Mouse (Mus musculus) MEL (cell line): Measurements from ENCODE around the gene Frs2. TPM values are rescaled to one million over a fixed set of nuclear protein-coding genes. Genes with fewer than 3 reads are reported as not detected.

Experiments
- DNase-seq: peaks from one replicate; pipeline ENCODE4 v3.0.0; 2011; ENCODE audit warnings: low read depth, low spot score
- H3K27ac ChIP-seq: 2 replicates; pipeline ENCODE4 v1.5.1; 2012; ENCODE audit warnings: low read depth, mild to moderate bottlenecking, control low read depth, low read length, moderate library complexity; ENCODE audit not compliant: control insufficient read depth
- H3K27me3 ChIP-seq, 2 experiments: fragments of 150-350 bp in 1 of 2; sonication (generic) in 1 of 2; 2 replicates each; pipeline ENCODE4 v1.6.1; 2012; ENCODE audit warnings: low read length in 2 of 2, mild to moderate bottlenecking in 2 of 2, improper control_type of control experiment in 1 of 2, moderate library complexity in 1 of 2; ENCODE audit not compliant: insufficient read depth in 2 of 2, control insufficient read depth in 1 of 2
- H3K36me3 ChIP-seq, 2 experiments: 2 replicates each; pipeline ENCODE4 v1.6.1; 2012 to 2014; ENCODE audit warnings: low read length in 2 of 2, improper control_type of control experiment in 1 of 2, inconsistent platforms in 1 of 2, mild to moderate bottlenecking in 1 of 2; ENCODE audit not compliant: insufficient read depth in 2 of 2, control insufficient read depth in 1 of 2
- H3K4me1 ChIP-seq, 2 experiments: fragments of 150-350 bp in 1 of 2; sonication (generic) in 1 of 2; 2 replicates each; pipeline ENCODE4 v1.6.1; 2012; ENCODE audit warnings: low read length in 2 of 2, improper control_type of control experiment in 1 of 2, mild to moderate bottlenecking in 1 of 2; ENCODE audit not compliant: insufficient read depth in 2 of 2, control insufficient read depth in 1 of 2
- H3K4me3 ChIP-seq, 2 experiments: fragments of 150-350 bp in 1 of 2; sonication (generic) in 1 of 2; 2 replicates each; pipeline ENCODE4 v1.5.1; 2012; ENCODE audit warnings: low read depth in 2 of 2, low read length in 2 of 2, mild to moderate bottlenecking in 2 of 2, moderate library complexity in 2 of 2, control low read depth in 1 of 2, improper control_type of control experiment in 1 of 2; ENCODE audit not compliant: control insufficient read depth in 1 of 2, insufficient read depth in 1 of 2
- H3K79me2 ChIP-seq: 2 replicates; pipeline ENCODE4 v1.6.1; 2012; ENCODE audit warnings: mild to moderate bottlenecking, low read length, moderate library complexity; ENCODE audit not compliant: control insufficient read depth, poor library complexity, insufficient read depth
- H3K9ac ChIP-seq: 2 replicates; pipeline ENCODE4 v1.6.1; 2012; ENCODE audit warnings: low read depth, mild to moderate bottlenecking, control low read depth, low read length, moderate library complexity; ENCODE audit not compliant: control insufficient read depth, poor library complexity, severe bottlenecking
- H3K9me3 ChIP-seq: fragments of 150-350 bp; sonication (generic); replicated peaks from 2 replicates; pipeline ENCODE4 v1.6.1; 2012; ENCODE audit warnings: mild to moderate bottlenecking, low read length, improper control_type of control experiment, moderate library complexity; ENCODE audit not compliant: insufficient read depth
- BHLHE40 ChIP-seq: IDR thresholded peaks from 2 replicates; pipeline ENCODE4 v1.6.1; 2012; ENCODE audit warnings: low read depth, mild to moderate bottlenecking, inconsistent platforms, low read length, improper control_type of control experiment, borderline replicate concordance
- CHD2 ChIP-seq: IDR thresholded peaks from 2 replicates; pipeline ENCODE4 v1.6.1; 2011; ENCODE audit warnings: low read length, improper control_type of control experiment
- CTCF ChIP-seq, 3 experiments: IDR thresholded peaks in 2 of 3; conservative IDR thresholded peaks in 1 of 3; 2 replicates each; pipeline ENCODE4 v1.5.1; 2011 to 2012; ENCODE audit warnings: low read length in 3 of 3, low read depth in 2 of 3, mild to moderate bottlenecking in 2 of 3, improper control_type of control experiment in 1 of 3, inconsistent platforms in 1 of 3, mixed read lengths in 1 of 3, moderate library complexity in 1 of 3; ENCODE audit not compliant: control insufficient read depth in 1 of 3, insufficient read depth in 1 of 3, poor library complexity in 1 of 3, severe bottlenecking in 1 of 3
- ELF1 ChIP-seq: IDR thresholded peaks from 2 replicates; pipeline ENCODE4 v1.6.1; 2014; ENCODE audit warnings: low read depth, mild to moderate bottlenecking, inconsistent platforms, low read length, improper control_type of control experiment, moderate library complexity
- ETS1 ChIP-seq: IDR thresholded peaks from 2 replicates; pipeline ENCODE4 v1.6.1; 2012; ENCODE audit warnings: low read depth, mild to moderate bottlenecking, inconsistent platforms, low read length, improper control_type of control experiment, moderate library complexity
- MAX ChIP-seq: IDR thresholded peaks from 2 replicates; pipeline ENCODE4 v1.6.1; 2011; ENCODE audit warnings: low read length, improper control_type of control experiment
- MAZ ChIP-seq: IDR thresholded peaks from 2 replicates; pipeline ENCODE4 v1.6.1; 2012; ENCODE audit warnings: low read depth, mild to moderate bottlenecking, inconsistent platforms, low read length, improper control_type of control experiment
- MEF2A ChIP-seq: IDR thresholded peaks from 2 replicates; pipeline ENCODE4 v1.6.1; 2014; ENCODE audit warnings: low read depth, mild to moderate bottlenecking, inconsistent platforms, low read length, improper control_type of control experiment; ENCODE audit not compliant: poor library complexity, insufficient replicate concordance, severe bottlenecking; ENCODE audit errors: extremely low read depth
- MXI1 ChIP-seq: IDR thresholded peaks from 2 replicates; pipeline ENCODE4 v1.6.1; 2011; ENCODE audit warnings: mild to moderate bottlenecking, low read depth, low read length, improper control_type of control experiment
- MYB ChIP-seq: IDR thresholded peaks from 2 replicates; pipeline ENCODE4 v1.6.1; 2011; ENCODE audit warnings: mild to moderate bottlenecking, low read depth, low read length, improper control_type of control experiment
- NRF1 ChIP-seq: IDR thresholded peaks from 2 replicates; pipeline ENCODE4 v1.6.1; 2014; ENCODE audit warnings: low read depth, mild to moderate bottlenecking, inconsistent platforms, low read length, improper control_type of control experiment, moderate library complexity; ENCODE audit not compliant: poor library complexity, insufficient read depth, severe bottlenecking
- RAD21 ChIP-seq: IDR thresholded peaks from 2 replicates; pipeline ENCODE4 v1.6.1; 2011; ENCODE audit warnings: mild to moderate bottlenecking, low read depth, low read length, improper control_type of control experiment
- SIN3A ChIP-seq: IDR thresholded peaks from 2 replicates; pipeline ENCODE4 v1.6.1; 2012; ENCODE audit warnings: low read length, improper control_type of control experiment, inconsistent platforms
- SMC3 ChIP-seq: IDR thresholded peaks from 2 replicates; pipeline ENCODE4 v1.6.1; 2011; ENCODE audit warnings: low read depth, low read length, improper control_type of control experiment
- TBP ChIP-seq: IDR thresholded peaks from 2 replicates; pipeline ENCODE4 v1.8.0; 2011; ENCODE audit warnings: low read depth, low read length, improper control_type of control experiment
- UBTF ChIP-seq: IDR thresholded peaks from 2 replicates; pipeline ENCODE4 v1.6.1; 2012; ENCODE audit warnings: low read depth, mild to moderate bottlenecking, inconsistent platforms, low read length, improper control_type of control experiment, moderate library complexity, borderline replicate concordance; ENCODE audit not compliant: insufficient read depth
- ZKSCAN1 ChIP-seq: IDR thresholded peaks from 2 replicates; pipeline ENCODE4 v1.6.1; 2012; ENCODE audit warnings: low read depth, mild to moderate bottlenecking, inconsistent platforms, low read length, improper control_type of control experiment, moderate library complexity
- polyA plus RNA-seq, 2 experiments: library from polyadenylated mRNA; stranded (reverse) in 1 of 2; unstranded in 1 of 2; fragments of >175 nt in 1 of 2; fragments of >200 nt in 1 of 2; gene quantifications; 2 replicates each; pipeline versions ENCODE4 v1.2.1 to v1.2.4; 2012; ENCODE audit warnings: low replicate concordance in 2 of 2, low read depth in 1 of 2; ENCODE audit not compliant: insufficient read length in 2 of 2, insufficient read depth in 1 of 2, missing spikeins in 1 of 2
- total RNA-seq: library from RNA; depleted of rRNA; stranded (reverse); fragments of 300-350 nt; gene quantifications from 2 replicates; pipeline ENCODE4 v1.2.3, GENCODE M21; 2012; rRNA removed

The Frs2 gene
- total and polyA plus RNA-seq, 3 experiments, result 6.7 to 129 (median 11.8) TPM

GRCm38 (mm10) chr10:117023693-117024092 is 124.6 kb downstream of the Frs2 start:
- Histone ChIP-seq H3K36me3 (no peaks in the 10 kb centered on the region), H3K27me3 (no peaks in the 10 kb centered on the region; a peak in 1 of 4 replicates), H3K4me3 (no peak overlapping the region), H3K9ac (no peak overlapping the region), H3K79me2 (no peaks in the 10 kb centered on the region), H3K4me1 (no peaks in the 10 kb centered on the region), H3K9me3 (no peaks in the 10 kb centered on the region), H3K27ac (no peak overlapping the region)
- no peak for DNase-seq
- no peak for TF ChIP-seq TBP
- TF ChIP-seq SIN3A, result no peak
- no peak for TF ChIP-seq MEF2A
- no peak for TF ChIP-seq RAD21

- Histone ChIP-seq H3K27me3 (no peaks in the 10 kb centered on the region), H3K36me3 (no peaks in the 10 kb centered on the region), H3K9ac (no peak overlapping the region), H3K27ac (no peak overlapping the region), H3K4me1 (no peaks in the 10 kb centered on the region), H3K4me3 (no peak overlapping the region), H3K79me2 (no peaks in the 10 kb centered on the region), H3K9me3 (no peaks in the 10 kb centered on the region)
- TF ChIP-seq BHLHE40, result no peak
- no peak for TF ChIP-seq NRF1
- TF ChIP-seq CTCF (IDR thresholded peaks at IDR 0.05 in 2 of 3, conservative IDR thresholded peaks at IDR 0.05 in 1 of 3; ENCODE audit: control insufficient read depth in 1 of 3, insufficient read depth in 1 of 3, low read depth in 2 of 3, low read length in 3 of 3, poor library complexity in 1 of 3, severe bottlenecking in 1 of 3), result no peak
- no peak for TF ChIP-seq SMC3
- TF ChIP-seq CHD2, result no peak
- TF ChIP-seq UBTF, result no peak
- TF ChIP-seq ETS1, result no peak
- TF ChIP-seq MYB, result no peak
- TF ChIP-seq MAX, result no peak
- TF ChIP-seq MAZ, result no peak
- no peak for TF ChIP-seq ELF1
- no peak for TF ChIP-seq MXI1
- TF ChIP-seq ZKSCAN1, result no peak
- DNase-seq, result no peak
Observed at GRCm38 (mm10) chr10:117021020-117021754, 127.1 kb downstream of the Frs2 start.

Other genes with a start within 250 kb of the Frs2 start
- 15.2 and 16.8 TPM in 2 replicates for gene Rab3ip, start 197.8 kb downstream of the Frs2 start, total RNA-seq
- 10 to 100 TPM in 1 of 2 experiments, not detected in 1; 23.2 TPM for gene Rab3ip, start 197.8 kb downstream of the Frs2 start, polyA plus RNA-seq
- gene Gm10271, start 175.9 kb downstream of the Frs2 start, total RNA-seq, result not detected in 2 replicates
- not detected for gene Gm10271, start 175.9 kb downstream of the Frs2 start, polyA plus RNA-seq
- gene Best3, start 162.2 kb downstream of the Frs2 start, total RNA-seq, result not detected in 2 replicates
- gene Best3, start 162.2 kb downstream of the Frs2 start, polyA plus RNA-seq, result not detected
- not detected in 2 replicates for gene Lrrc10, start 103.2 kb downstream of the Frs2 start, total RNA-seq
- gene Lrrc10, start 103.2 kb downstream of the Frs2 start, polyA plus RNA-seq, result under 1 TPM in 1 of 2 experiments, not detected in 1; 0.18 TPM
- 543 and 600 TPM in 2 replicates for gene Cct2, start 84.7 kb downstream of the Frs2 start, total RNA-seq
- 100 to 1,000 TPM in 1 of 2 experiments, not detected in 1; 879 TPM for gene Cct2, start 84.7 kb downstream of the Frs2 start, polyA plus RNA-seq
- gene Yeats4, start 76.0 kb upstream of the Frs2 start, total RNA-seq, result 61.8 and 69.4 TPM in 2 replicates
- 100 to 1,000 TPM in 1 of 2 experiments, not detected in 1; 106 TPM for gene Yeats4, start 76.0 kb upstream of the Frs2 start, polyA plus RNA-seq
- not detected in 2 replicates for gene 9530003J23Rik, start 90.2 kb upstream of the Frs2 start, total RNA-seq
- not detected for gene 9530003J23Rik, start 90.2 kb upstream of the Frs2 start, polyA plus RNA-seq
- not detected in 2 replicates for gene Lyz2, start 133.8 kb upstream of the Frs2 start, total RNA-seq
- not detected for gene Lyz2, start 133.8 kb upstream of the Frs2 start, polyA plus RNA-seq
- gene Lyz1, start 144.3 kb upstream of the Frs2 start, total RNA-seq, result not detected in 2 replicates
- gene Lyz1, start 144.3 kb upstream of the Frs2 start, polyA plus RNA-seq, result not detected
- 88.2 and 103 TPM in 2 replicates for gene Cpsf6, start 231.5 kb upstream of the Frs2 start, total RNA-seq
- 10 to 100 TPM in 1 of 2 experiments, not detected in 1; 85.7 TPM for gene Cpsf6, start 231.5 kb upstream of the Frs2 start, polyA plus RNA-seq